In the genomic region with DNA sequence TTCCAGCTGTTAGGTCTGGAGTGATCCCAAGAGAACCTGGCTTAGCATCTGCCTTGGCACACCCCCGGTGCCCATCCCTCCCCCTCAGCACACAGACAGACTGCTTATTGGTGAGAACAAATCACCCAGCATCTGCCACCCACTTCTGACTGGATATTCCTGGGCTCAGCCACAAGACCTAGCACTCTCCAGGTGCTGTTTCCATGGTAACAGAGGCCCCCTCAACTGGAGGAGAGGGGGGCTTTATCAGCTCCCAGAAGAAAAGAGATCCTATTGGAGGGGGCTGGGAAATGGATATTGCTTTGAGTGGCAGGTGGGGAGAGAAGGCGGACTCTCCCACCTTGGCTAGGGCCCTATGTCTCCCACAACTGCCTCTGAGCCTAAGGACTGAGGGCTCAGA, we compare ENCODE assay signal across 11 mouse cellular contexts. TPM values are rescaled to one million over a fixed set of nuclear protein-coding genes. Genes with fewer than 3 reads are reported as not detected.
DNase-seq lines count a peak whose midpoint lies in the region; ATAC-seq lines count a peak whose summit lies in the region.
"Had no signal": no experiment of that assay in that cellular context is flagged by ENCODE, and none has a peak within 500 bp of the region (broad histone marks: within the 10 kb centered on the region; RNA-seq: fewer than 3 reads in every experiment).

No protein-coding gene starts in this region.

- no peaks in the 10 kb centered on the region for H3K27me3 ChIP-seq in kidney, embryonic 15.5 days
- no peaks in the 10 kb centered on the region for H3K27me3 ChIP-seq in hindbrain, embryonic 11.5 days (ENCODE audit: control insufficient read depth, insufficient read depth, low read length)
- H3K27me3 ChIP-seq: embryonic facial prominence, embryonic 13.5 days had no signal

- 0 out of 2 replicates have a peak overlapping the region, but pooled peaks have one; percentile 7 for H3K27ac ChIP-seq in kidney, embryonic 15.5 days
- H3K27ac ChIP-seq in hindbrain, embryonic 11.5 days (ENCODE audit: low read depth, low read length), result peak overlapping the region; percentile 80
- H3K27ac ChIP-seq: embryonic facial prominence, embryonic 13.5 days; macrophage had no signal

- intact Hi-C loops in left cerebral cortex, postnatal 10 days (cut with DNase I), result loop anchor here (5.0 kb wide), 2 partner anchors 78 to 168 kb away; no protein-coding TSS in a partner anchor

- no peak overlapping the region for H3K9ac ChIP-seq in kidney, embryonic 15.5 days
- no peak overlapping the region for H3K9ac ChIP-seq in hindbrain, embryonic 11.5 days (ENCODE audit: low read depth, low read length)
- H3K9ac ChIP-seq: embryonic facial prominence, embryonic 13.5 days had no signal

- peaks cover 40% of the 10 kb centered on the region for H3K4me1 ChIP-seq in kidney, embryonic 15.5 days
- H3K4me1 ChIP-seq in hindbrain, embryonic 11.5 days (replicated peaks; ENCODE audit: control insufficient read depth, insufficient read depth, low read length), result peaks cover 19% of the 10 kb centered on the region
- H3K4me1 ChIP-seq: embryonic facial prominence, embryonic 13.5 days had no signal

- no peak for DNase-seq in kidney, postnatal 4 days
- DNase-seq in hindbrain, embryonic 11.5 days (ENCODE audit: low spot score), result no peak
- peak; percentile 60 to 66 for DNase-seq in left cerebral cortex, postnatal 10 days (ENCODE audit: extremely low spot score in 1 of 2, low spot score in 2 of 2)
- DNase-seq in right cerebral cortex, adult 2 months (ENCODE audit: low spot score in 2 of 2), result peak; percentile 78 to 81
- no peak for DNase-seq in urinary bladder, adult 18-20 months (ENCODE audit: low spot score in 2 of 2)
- DNase-seq in testis, postnatal 10 days (ENCODE audit: low spot score), result no peak
- DNase-seq in spleen, postnatal 10 days (ENCODE audit: low spot score in 2 of 2), result no peak

- H3K9me3 ChIP-seq in kidney, embryonic 15.5 days (replicated peaks), result no peaks in the 10 kb centered on the region
- H3K9me3 ChIP-seq in hindbrain, embryonic 11.5 days (ENCODE audit: control insufficient read depth, low read length), result no peaks in the 10 kb centered on the region
- H3K9me3 ChIP-seq: embryonic facial prominence, embryonic 13.5 days had no signal

- no peak overlapping the region for H3K4me3 ChIP-seq in kidney, embryonic 15.5 days (replicated peaks)
- no peak overlapping the region for H3K4me3 ChIP-seq in hindbrain, embryonic 11.5 days (ENCODE audit: low read depth, low read length)
- H3K4me3 ChIP-seq: embryonic facial prominence, embryonic 13.5 days had no signal

- WGBS in kidney, embryonic 15.5 days, result 76% methylated on average over 2 of the region's 2 CpGs
- WGBS in hindbrain, embryonic 11.5 days, result 88% methylated on average over 2 of the region's 2 CpGs

- ATAC-seq in kidney, embryonic 15.5 days (replicated peaks; ENCODE audit: low FRiP score), result no peak
- ATAC-seq in hindbrain, embryonic 11.5 days (ENCODE audit: low FRiP score), result peak; percentile 13; the same call in 1 of the 2 replicates

- peaks cover 63% of the 10 kb centered on the region for H3K36me3 ChIP-seq in kidney, embryonic 15.5 days
- peaks cover 8% of the 10 kb centered on the region; the same call in 1 of the 2 replicates for H3K36me3 ChIP-seq in hindbrain, embryonic 11.5 days (ENCODE audit: control insufficient read depth, insufficient read depth, low read length)

- H3K4me2 ChIP-seq in kidney, embryonic 15.5 days, result no peak overlapping the region
- H3K4me2 ChIP-seq in hindbrain, embryonic 11.5 days (replicated peaks; ENCODE audit: low read depth, low read length), result no peak overlapping the region
- H3K4me2 ChIP-seq: embryonic facial prominence, embryonic 13.5 days; heart, embryonic 11.5 days had no signal

RNA-seq across cellular contexts. Expression of gene Pin1, which starts 12.1 kb away (rescaled TPM):
- 55.3 and 55.4 TPM in 2 replicates for polyA plus RNA-seq in kidney, embryonic 15.5 days (2015; fragmentation: Nextera tagmentation; extraction: Ambion mirVana)
- polyA plus RNA-seq in hindbrain, embryonic 11.5 days (2014; fragmentation: Nextera tagmentation; extraction: Ambion mirVana), result 65.2 and 65.9 TPM in 2 replicates
- 10 to 100 TPM; 38.7 to 40.0 TPM for total RNA-seq in left cerebral cortex, postnatal 10 days (2021)

RNA-seq across cellular contexts. Expression of gene Fbxl12, which starts 19.4 kb away (rescaled TPM):
- 21.1 and 22.2 TPM in 2 replicates for polyA plus RNA-seq in kidney, embryonic 15.5 days (2015; fragmentation: Nextera tagmentation; extraction: Ambion mirVana)
- polyA plus RNA-seq in hindbrain, embryonic 11.5 days (2014; fragmentation: Nextera tagmentation; extraction: Ambion mirVana), result 12.6 and 14.3 TPM in 2 replicates
- 10 to 100 TPM; 18.0 to 19.5 TPM for total RNA-seq in left cerebral cortex, postnatal 10 days (2021)

RNA-seq across cellular contexts. Expression of gene Ubl5, which starts 21.3 kb away (rescaled TPM):
- 385 and 422 TPM in 2 replicates for polyA plus RNA-seq in kidney, embryonic 15.5 days (2015; fragmentation: Nextera tagmentation; extraction: Ambion mirVana)
- polyA plus RNA-seq in hindbrain, embryonic 11.5 days (2014; fragmentation: Nextera tagmentation; extraction: Ambion mirVana), result 448 and 456 TPM in 2 replicates
- total RNA-seq in left cerebral cortex, postnatal 10 days (2021), result 100 to 1,000 TPM; 326 to 331 TPM

Comparison
In these comparisons a context has a peak if more than half of its experiments do, and no peak if none do; other contexts are left out.
1. DNase-seq: peak in left cerebral cortex, postnatal 10 days (2 of 2) and right cerebral cortex, adult 2 months (2 of 2); none in kidney, postnatal 4 days (0 of 2), hindbrain, embryonic 11.5 days (single experiment), urinary bladder, adult 18-20 months (0 of 2), testis, postnatal 10 days (single experiment) and spleen, postnatal 10 days (0 of 2).